Mouse (Mus musculus): ENCODE data around the gene Limd1. TPM values are rescaled to one million over a fixed set of nuclear protein-coding genes. Genes with fewer than 3 reads are reported as not detected.
"Not testable (repeated sequence)": the region's sequence is repeated elsewhere in the genome, so short reads cannot be mapped to it uniquely, and the experiment has no call there.

The Limd1 gene
- 15.8 and 18.1 TPM in 2 replicates for polyA plus RNA-seq (2015; fragmentation: Nextera tagmentation; extraction: Ambion mirVana)

GRCm38 (mm10) chr9:123478586-123479195, at the start of gene Limd1:
Gene Limd1, plus strand, starts transcription at chr9:123478706.
- Histone ChIP-seq H3K4me3 (replicated peaks; ENCODE audit: low read length) (peak within 1 kb of the TSS; percentile 67), H3K27ac (ENCODE audit: low read length) (peak within 1 kb of the TSS; percentile 24; the same call in 1 of the 2 replicates), H3K4me2 (ENCODE audit: low read length) (peak within 1 kb of the TSS; percentile 58), H3K36me3 (ENCODE audit: control insufficient read depth, insufficient read depth) (no peaks in the 10 kb centered on the region), H3K9ac (replicated peaks; ENCODE audit: low read depth, low read length) (peak within 1 kb of the TSS; percentile 58), H3K4me1 (replicated peaks; ENCODE audit: control insufficient read depth, insufficient read depth, low read length) (peaks cover 26% of the 10 kb centered on the region), H3K27me3 (replicated peaks; ENCODE audit: control insufficient read depth, insufficient read depth, low read length) (no peaks in the 10 kb centered on the region), H3K9me3 (ENCODE audit: control insufficient read depth, low read length) (no peaks in the 10 kb centered on the region)
- WGBS, result 0% methylated on average over 48 of the region's 57 CpGs
- ATAC-seq, result peak; percentile 76

- Histone ChIP-seq H3K9me3 (ENCODE audit: control insufficient read depth, low read length) (no peaks in the 10 kb centered on the region), H3K27me3 (replicated peaks; ENCODE audit: control insufficient read depth, insufficient read depth, low read length) (no peaks in the 10 kb centered on the region), H3K36me3 (ENCODE audit: control insufficient read depth, insufficient read depth) (no peaks in the 10 kb centered on the region; the same call in 1 of the 2 replicates), H3K4me1 (replicated peaks; ENCODE audit: control insufficient read depth, insufficient read depth, low read length) (no peaks in the 10 kb centered on the region), H3K9ac (replicated peaks; ENCODE audit: low read depth, low read length) (no peak overlapping the region), H3K27ac (ENCODE audit: low read length) (no peak overlapping the region), H3K4me2 (ENCODE audit: low read length) (no peak overlapping the region), H3K4me3 (replicated peaks; ENCODE audit: low read length) (no peak overlapping the region)
- ATAC-seq, result no peak
- WGBS, result 81% methylated on average over 4 of the region's 4 CpGs
Measured at GRCm38 (mm10) chr9:123429863-123430262, 48.6 kb upstream of the Limd1 start.

GRCm38 (mm10) chr9:123430973-123431372, 47.5 kb upstream of the Limd1 start:
- no peak overlapping the region for H3K4me3 ChIP-seq (replicated peaks; ENCODE audit: low read length)
- no peak overlapping the region for H3K27ac ChIP-seq (ENCODE audit: low read length)
- no peaks in the 10 kb centered on the region for H3K9me3 ChIP-seq (ENCODE audit: control insufficient read depth, low read length)
- H3K27me3 ChIP-seq (replicated peaks; ENCODE audit: control insufficient read depth, insufficient read depth, low read length), result no peaks in the 10 kb centered on the region
- H3K9ac ChIP-seq (replicated peaks; ENCODE audit: low read depth, low read length), result no peak overlapping the region
- no peaks in the 10 kb centered on the region; the same call in 1 of the 2 replicates for H3K36me3 ChIP-seq (ENCODE audit: control insufficient read depth, insufficient read depth)
- H3K4me2 ChIP-seq (ENCODE audit: low read length), result no peak overlapping the region
- no peaks in the 10 kb centered on the region for H3K4me1 ChIP-seq (replicated peaks; ENCODE audit: control insufficient read depth, insufficient read depth, low read length)
- no peak for ATAC-seq

- no peak for ATAC-seq
- Histone ChIP-seq H3K9ac (replicated peaks; ENCODE audit: low read depth, low read length) (no peak overlapping the region), H3K9me3 (ENCODE audit: control insufficient read depth, low read length) (no peaks in the 10 kb centered on the region), H3K36me3 (ENCODE audit: control insufficient read depth, insufficient read depth) (peaks cover 5% of the 10 kb centered on the region), H3K27me3 (replicated peaks; ENCODE audit: control insufficient read depth, insufficient read depth, low read length) (no peaks in the 10 kb centered on the region), H3K4me3 (replicated peaks; ENCODE audit: low read length) (no peak overlapping the region), H3K4me2 (ENCODE audit: low read length) (no peak overlapping the region), H3K27ac (ENCODE audit: low read length) (no peak overlapping the region), H3K4me1 (replicated peaks; ENCODE audit: control insufficient read depth, insufficient read depth, low read length) (no peaks in the 10 kb centered on the region)
- WGBS, result 52% methylated on average over 2 of the region's 2 CpGs
Measured at GRCm38 (mm10) chr9:123438223-123438622, 40.3 kb upstream of the Limd1 start.

- ATAC-seq, result no peak
- WGBS, result 51% methylated on average over 5 of the region's 5 CpGs
- H3K4me1 ChIP-seq (replicated peaks; ENCODE audit: control insufficient read depth, insufficient read depth, low read length), result no peaks in the 10 kb centered on the region
Measured at GRCm38 (mm10) chr9:123440230-123441058, 38.1 kb upstream of the Limd1 start.

GRCm38 (mm10) chr9:123447101-123447500, 31.4 kb upstream of the Limd1 start:
- not testable (repeated sequence) for H3K4me3 ChIP-seq (replicated peaks; ENCODE audit: low read length); H3K27me3 ChIP-seq (replicated peaks; ENCODE audit: control insufficient read depth, insufficient read depth, low read length); H3K4me1 ChIP-seq (replicated peaks; ENCODE audit: control insufficient read depth, insufficient read depth, low read length); H3K36me3 ChIP-seq (ENCODE audit: control insufficient read depth, insufficient read depth); H3K4me2 ChIP-seq (ENCODE audit: low read length); ATAC-seq; H3K27ac ChIP-seq (ENCODE audit: low read length); H3K9ac ChIP-seq (replicated peaks; ENCODE audit: low read depth, low read length); H3K9me3 ChIP-seq (ENCODE audit: control insufficient read depth, low read length)
- 91% methylated on average over 2 of the region's 3 CpGs for WGBS

More at GRCm38 (mm10) chr9:123440230-123441058, 38.1 kb upstream of the Limd1 start:
- Histone ChIP-seq H3K9me3 (ENCODE audit: control insufficient read depth, low read length) (no peaks in the 10 kb centered on the region), H3K27ac (ENCODE audit: low read length) (no peak overlapping the region), H3K4me2 (ENCODE audit: low read length) (no peak overlapping the region), H3K27me3 (replicated peaks; ENCODE audit: control insufficient read depth, insufficient read depth, low read length) (no peaks in the 10 kb centered on the region), H3K9ac (replicated peaks; ENCODE audit: low read depth, low read length) (no peak overlapping the region), H3K4me3 (replicated peaks; ENCODE audit: low read length) (no peak overlapping the region), H3K36me3 (ENCODE audit: control insufficient read depth, insufficient read depth) (peaks cover 5% of the 10 kb centered on the region)

GRCm38 (mm10) chr9:123448594-123448993, 29.9 kb upstream of the Limd1 start:
- Histone ChIP-seq H3K4me1 (replicated peaks; ENCODE audit: control insufficient read depth, insufficient read depth, low read length) (no peaks in the 10 kb centered on the region), H3K36me3 (ENCODE audit: control insufficient read depth, insufficient read depth) (no peaks in the 10 kb centered on the region), H3K4me2 (ENCODE audit: low read length) (no peak overlapping the region), H3K9ac (replicated peaks; ENCODE audit: low read depth, low read length) (no peak overlapping the region), H3K27ac (ENCODE audit: low read length) (no peak overlapping the region), H3K9me3 (ENCODE audit: control insufficient read depth, low read length) (no peaks in the 10 kb centered on the region), H3K27me3 (replicated peaks; ENCODE audit: control insufficient read depth, insufficient read depth, low read length) (no peaks in the 10 kb centered on the region), H3K4me3 (replicated peaks; ENCODE audit: low read length) (no peak overlapping the region)
- no peak for ATAC-seq

GRCm38 (mm10) chr9:123450174-123450573, 28.3 kb upstream of the Limd1 start:
- no peak overlapping the region for H3K4me2 ChIP-seq (ENCODE audit: low read length)
- H3K4me3 ChIP-seq (replicated peaks; ENCODE audit: low read length), result no peak overlapping the region
- H3K36me3 ChIP-seq (ENCODE audit: control insufficient read depth, insufficient read depth), result no peaks in the 10 kb centered on the region
- ATAC-seq, result 0 out of 2 replicates have a peak, but pooled peaks have one; percentile 43
- 45% methylated on average over 2 of the region's 2 CpGs for WGBS
- H3K4me1 ChIP-seq (replicated peaks; ENCODE audit: control insufficient read depth, insufficient read depth, low read length), result no peaks in the 10 kb centered on the region
- H3K27ac ChIP-seq (ENCODE audit: low read length), result no peak overlapping the region
- H3K9me3 ChIP-seq (ENCODE audit: control insufficient read depth, low read length), result no peaks in the 10 kb centered on the region
- H3K27me3 ChIP-seq (replicated peaks; ENCODE audit: control insufficient read depth, insufficient read depth, low read length), result no peaks in the 10 kb centered on the region
- no peak overlapping the region for H3K9ac ChIP-seq (replicated peaks; ENCODE audit: low read depth, low read length)

- no peak for ATAC-seq
- 81% methylated on average over 3 of the region's 3 CpGs for WGBS
- Histone ChIP-seq H3K9me3 (ENCODE audit: control insufficient read depth, low read length) (no peaks in the 10 kb centered on the region), H3K4me2 (ENCODE audit: low read length) (no peak overlapping the region), H3K4me1 (replicated peaks; ENCODE audit: control insufficient read depth, insufficient read depth, low read length) (no peaks in the 10 kb centered on the region), H3K27ac (ENCODE audit: low read length) (no peak overlapping the region), H3K9ac (replicated peaks; ENCODE audit: low read depth, low read length) (no peak overlapping the region), H3K36me3 (ENCODE audit: control insufficient read depth, insufficient read depth) (no peaks in the 10 kb centered on the region), H3K27me3 (replicated peaks; ENCODE audit: control insufficient read depth, insufficient read depth, low read length) (no peaks in the 10 kb centered on the region), H3K4me3 (replicated peaks; ENCODE audit: low read length) (no peak overlapping the region)
Measured at GRCm38 (mm10) chr9:123451772-123452171, 26.7 kb upstream of the Limd1 start.
